Mouse (Mus musculus): Measurements from ENCODE around the gene Hist1h1c. TPM values are rescaled to one million over a fixed set of nuclear protein-coding genes. Genes with fewer than 3 reads are reported as not detected.
"Not testable (repeated sequence)": the region's sequence is repeated elsewhere in the genome, so short reads cannot be mapped to it uniquely, and the experiment has no call there.

Hist1h1c gene
- total and polyA plus RNA-seq, 3 experiments = 55.5 to 185 (median 147) TPM

DNA sequence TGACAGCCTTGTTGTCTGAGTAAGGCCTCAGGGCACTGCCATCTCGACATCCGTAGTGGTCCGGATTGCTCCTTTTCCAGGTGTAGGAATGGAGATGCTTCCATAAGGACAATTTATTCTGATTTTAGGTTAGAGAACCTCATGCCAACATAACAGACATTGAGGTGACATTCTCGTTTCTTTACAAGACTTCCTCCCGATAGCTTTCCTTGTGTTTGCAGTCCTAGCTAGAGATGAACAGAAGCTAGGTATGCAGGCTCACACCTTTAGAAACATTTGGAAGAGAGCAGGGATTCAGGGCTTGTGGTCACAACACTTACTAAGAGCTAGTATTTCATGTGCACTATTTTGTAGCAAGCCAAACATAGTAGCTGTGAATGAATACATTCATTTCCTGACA is 4.6 kb downstream of the Hist1h1c start:
- peaks cover 13% of the 10 kb centered on the region for H3K36me3 ChIP-seq (ENCODE audit: control insufficient read depth, insufficient read depth, low read length)
- intact Hi-C loops (cut with DNase I) = loop anchor here (5.0 kb wide), 2 partner anchors 161 to 211 kb away; partner anchors contain the start of genes Hist1h2af, Hist1h4d and Hist1h4h
- H3K27ac ChIP-seq = no peak overlapping the region
- H3K9ac ChIP-seq (ENCODE audit: low read depth, low read length) = no peak overlapping the region
- WGBS = 83% methylated on average over 5 of the region's 5 CpGs
- H3K27me3 ChIP-seq (ENCODE audit: control insufficient read depth, insufficient read depth, low read length) = no peaks in the 10 kb centered on the region
- no peak for DNase-seq
- TF ChIP-seq EP300 (IDR thresholded peaks at IDR 0.05; ENCODE audit: insufficient read depth, low read depth, low read length) = no peak
- no peak for TF ChIP-seq POLR2A (IDR thresholded peaks at IDR 0.05; ENCODE audit: insufficient read depth, low read depth, low read length)
- TF ChIP-seq CTCF (IDR thresholded peaks at IDR 0.05) = no peak
- no peaks in the 10 kb centered on the region for H3K79me2 ChIP-seq (replicated peaks; ENCODE audit: control insufficient read depth, insufficient read depth, low read length)
- no peak overlapping the region for H3K4me3 ChIP-seq
- peaks cover 4% of the 10 kb centered on the region for H3K4me1 ChIP-seq (ENCODE audit: control insufficient read depth, insufficient read depth, low read length)

DNA sequence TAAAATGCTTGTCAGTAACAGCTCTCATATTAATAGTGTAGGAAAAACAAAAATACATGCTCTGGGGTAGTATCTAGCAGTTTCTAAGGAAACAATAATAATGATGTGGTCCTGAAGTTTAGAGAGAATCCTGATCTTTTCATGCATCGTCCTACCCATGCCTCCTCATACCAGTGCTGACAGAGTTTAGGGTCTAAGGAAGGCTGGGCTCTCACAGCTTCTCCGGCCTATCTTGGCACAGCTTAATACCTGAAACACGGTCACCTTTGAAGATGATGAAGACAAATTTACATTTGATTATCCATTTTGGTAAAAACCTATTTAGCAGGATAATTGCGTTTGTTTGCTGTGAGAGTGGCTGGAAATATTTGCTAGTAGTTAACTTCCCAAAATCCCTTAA is 5.4 kb downstream of the Hist1h1c start:
- no peak overlapping the region for H3K9ac ChIP-seq (ENCODE audit: low read depth, low read length)
- H3K79me2 ChIP-seq (replicated peaks; ENCODE audit: control insufficient read depth, insufficient read depth, low read length) = no peaks in the 10 kb centered on the region
- no peaks in the 10 kb centered on the region for H3K27me3 ChIP-seq (ENCODE audit: control insufficient read depth, insufficient read depth, low read length)
- intact Hi-C loops (cut with DNase I) = loop anchor here (5.0 kb wide), 2 partner anchors 162 to 212 kb away; partner anchors contain the start of genes Hist1h2af, Hist1h4d and Hist1h4h
- WGBS = 56% methylated on average over 4 of the region's 4 CpGs
- H3K4me3 ChIP-seq = no peak overlapping the region
- H3K36me3 ChIP-seq (ENCODE audit: control insufficient read depth, insufficient read depth, low read length) = peaks cover 13% of the 10 kb centered on the region
- no peak for DNase-seq
- no peak overlapping the region for H3K27ac ChIP-seq
- peaks cover 4% of the 10 kb centered on the region for H3K4me1 ChIP-seq (ENCODE audit: control insufficient read depth, insufficient read depth, low read length)
- TF ChIP-seq POLR2A (IDR thresholded peaks at IDR 0.05; ENCODE audit: insufficient read depth, low read depth, low read length) = no peak
- no peak for TF ChIP-seq EP300 (IDR thresholded peaks at IDR 0.05; ENCODE audit: insufficient read depth, low read depth, low read length)
- no peak for TF ChIP-seq CTCF (IDR thresholded peaks at IDR 0.05)

GRCm38 (mm10) chr13:23744421-23745380 is 6.1 kb downstream of the Hist1h1c start:
- Histone ChIP-seq H3K9ac (ENCODE audit: low read depth, low read length) (no peak overlapping the region), H3K79me2 (replicated peaks; ENCODE audit: control insufficient read depth, insufficient read depth, low read length) (no peaks in the 10 kb centered on the region), H3K4me3 (peak overlapping the region; percentile 56; the same call in 1 of the 2 replicates), H3K27me3 (ENCODE audit: control insufficient read depth, insufficient read depth, low read length) (no peaks in the 10 kb centered on the region), H3K27ac (no peak overlapping the region), H3K36me3 (ENCODE audit: control insufficient read depth, insufficient read depth, low read length) (peaks cover 13% of the 10 kb centered on the region), H3K4me1 (ENCODE audit: control insufficient read depth, insufficient read depth, low read length) (peaks cover 4% of the 10 kb centered on the region)
- intact Hi-C loops (cut with DNase I) = loop anchor here (5.0 kb wide), 4 partner anchors 122 to 1702 kb away; partner anchors contain the start of genes Hist1h1e, Hist1h2af, Hist1h2ag and Hist1h2be
- TF ChIP-seq CTCF (IDR thresholded peaks at IDR 0.05) (no peak), POLR2A (IDR thresholded peaks at IDR 0.05; ENCODE audit: insufficient read depth, low read depth, low read length) (no peak), EP300 (IDR thresholded peaks at IDR 0.05; ENCODE audit: insufficient read depth, low read depth, low read length) (no peak)
- WGBS = 13% methylated on average over 18 of the region's 36 CpGs
- no peak for DNase-seq

GRCm38 (mm10) chr13:23745381-23746161 is 7.0 kb downstream of the Hist1h1c start, which contains the start of gene Hist1h3c:
Gene Hist1h3c (minus strand): TSS chr13:23745602.
- 2% methylated on average over 25 of the region's 28 CpGs for WGBS
- DNase-seq = peak; percentile 81 to 86
- Histone ChIP-seq H3K27ac (peak within 1 kb of the TSS; percentile 94), H3K4me3 (peak within 1 kb of the TSS; percentile 56), H3K9ac (ENCODE audit: low read depth, low read length) (peak within 1 kb of the TSS; percentile 92), H3K79me2 (replicated peaks; ENCODE audit: control insufficient read depth, insufficient read depth, low read length) (no peaks in the 10 kb centered on the region), H3K36me3 (ENCODE audit: control insufficient read depth, insufficient read depth, low read length) (peaks cover 13% of the 10 kb centered on the region), H3K27me3 (ENCODE audit: control insufficient read depth, insufficient read depth, low read length) (no peaks in the 10 kb centered on the region), H3K4me1 (ENCODE audit: control insufficient read depth, insufficient read depth, low read length) (peaks cover 4% of the 10 kb centered on the region)
- TF ChIP-seq EP300 (IDR thresholded peaks at IDR 0.05; ENCODE audit: insufficient read depth, low read depth, low read length) = no peak
- peak; percentile 30 for TF ChIP-seq CTCF (IDR thresholded peaks at IDR 0.05)
- intact Hi-C loops (cut with DNase I) = loop anchor here (5.0 kb wide), 2 partner anchors 123 to 1703 kb away; partner anchors contain the start of genes Hist1h1e, Hist1h2ag, Hist1h2be and Hist1h2bj

GRCm38 (mm10) chr13:23746201-23747080 is 7.8 kb downstream of the Hist1h1c start, which contains the start of gene Hist1h2bb:
Gene Hist1h2bb (plus strand): TSS chr13:23746734.
- not testable (repeated sequence) for H3K27me3 ChIP-seq (ENCODE audit: control insufficient read depth, insufficient read depth, low read length); H3K79me2 ChIP-seq (replicated peaks; ENCODE audit: control insufficient read depth, insufficient read depth, low read length); H3K4me1 ChIP-seq (ENCODE audit: control insufficient read depth, insufficient read depth, low read length)
- TF ChIP-seq EP300 (IDR thresholded peaks at IDR 0.05; ENCODE audit: insufficient read depth, low read depth, low read length) (0 out of 2 replicates have a peak, but pooled peaks have one; percentile 8), CTCF (IDR thresholded peaks at IDR 0.05) (peak; percentile 42), POLR2A (IDR thresholded peaks at IDR 0.05; ENCODE audit: insufficient read depth, low read depth, low read length) (peak; percentile 69)
- Histone ChIP-seq H3K36me3 (ENCODE audit: control insufficient read depth, insufficient read depth, low read length) (peaks cover 10% of the 10 kb centered on the region), H3K9ac (ENCODE audit: low read depth, low read length) (peak within 1 kb of the TSS; percentile 92), H3K27ac (peak within 1 kb of the TSS; percentile 94), H3K4me3 (peak within 1 kb of the TSS; percentile 56)
- DNase-seq = peak; percentile 81 to 85
- intact Hi-C loops (cut with DNase I) = loop anchor here (5.0 kb wide), 2 partner anchors 124 to 1704 kb away; partner anchors contain the start of genes Hist1h1e, Hist1h2ag, Hist1h2be and Hist1h2bj
- under 1% methylated on average over 52 of the region's 58 CpGs for WGBS
